In genomic region chrX:86191614-86192419, GRCm38 (mm10) we compare ENCODE assay signal across 9 mouse cellular contexts. TPM values are rescaled to one million over a fixed set of nuclear protein-coding genes. Genes with fewer than 3 reads are reported as not detected.
A peak's percentile ranks its signal among the peaks of the same experiment; 100 is the strongest.
DNase-seq lines count a peak whose midpoint lies in the region; ATAC-seq and TF ChIP-seq lines count a peak whose summit lies in the region.
"Had no signal": no experiment of that assay in that cellular context is flagged by ENCODE, and none has a peak within 500 bp of the region (broad histone marks: within the 10 kb centered on the region; RNA-seq: fewer than 3 reads in every experiment).

TSS of gene Nr0b1 (plus strand) at chrX:86191764.

- no peak within 1 kb of the TSS for H3K9ac ChIP-seq in heart, embryonic 12.5 days
- no peak within 1 kb of the TSS for H3K9ac ChIP-seq in heart, adult 2 months (ENCODE audit: low read depth, low read length)
- H3K9ac ChIP-seq in ES-E14 (ENCODE audit: insufficient read depth, low read depth, low read length, poor library complexity, severe bottlenecking): peak within 1 kb of the TSS; percentile 82
- H3K9ac ChIP-seq in forebrain, embryonic 11.5 days (ENCODE audit: low read length): no peak within 1 kb of the TSS; the same call in 1 of the 2 replicates
- H3K9ac ChIP-seq in liver, postnatal 0 days (replicated peaks): no peak within 1 kb of the TSS

- no peak for TF ChIP-seq POLR2A in heart, adult 2 months (IDR thresholded peaks at IDR 0.05; ENCODE audit: insufficient read depth, low read depth, low read length)

- no peaks in the 10 kb centered on the region for H3K9me3 ChIP-seq in heart, embryonic 12.5 days (replicated peaks)
- no peaks in the 10 kb centered on the region for H3K9me3 ChIP-seq in ES-E14 (ENCODE audit: control insufficient read depth, insufficient read depth, low read depth, low read length)
- no peaks in the 10 kb centered on the region for H3K9me3 ChIP-seq in forebrain, embryonic 11.5 days (ENCODE audit: control insufficient read depth, low read length)
- H3K9me3 ChIP-seq in liver, postnatal 0 days (ENCODE audit: low read length): no peaks in the 10 kb centered on the region

- no peak for TF ChIP-seq EP300 in heart, adult 2 months (IDR thresholded peaks at IDR 0.05; ENCODE audit: insufficient read depth, low read depth, low read length)
- no peak for TF ChIP-seq EP300 in liver, postnatal 0 days (IDR thresholded peaks at IDR 0.05; ENCODE audit: low read depth)

- H3K4me2 ChIP-seq in heart, embryonic 12.5 days: peak within 1 kb of the TSS; percentile 77
- peak within 1 kb of the TSS; percentile 67 for H3K4me2 ChIP-seq in forebrain, embryonic 11.5 days (ENCODE audit: low read depth, low read length, severe bottlenecking)
- H3K4me2 ChIP-seq in liver, postnatal 0 days (ENCODE audit: low read depth, low read length): no peak within 1 kb of the TSS

- TF ChIP-seq CTCF in heart, adult 2 months (IDR thresholded peaks at IDR 0.05): no peak
- TF ChIP-seq CTCF in liver, postnatal 0 days (IDR thresholded peaks at IDR 0.05; ENCODE audit: low read depth): no peak

- ATAC-seq in heart, embryonic 12.5 days (ENCODE audit: insufficient number of reproducible peaks, low FRiP score): no peak
- ATAC-seq in forebrain, embryonic 11.5 days (replicated peaks; ENCODE audit: low FRiP score): peak; percentile 74
- ATAC-seq in liver, postnatal 0 days: no peak
- no peak for ATAC-seq in activated CD4-positive, CD25-positive, alpha-beta regulatory T cell, adult 4 months

- in situ Hi-C loops in ES-E14 (cut with MboI; ENCODE audit: low sequenced_read_pairs in 2 of 2, unreplicated experiment in 2 of 2): no loop called here

- no peaks in the 10 kb centered on the region for H3K79me2 ChIP-seq in heart, adult 2 months (replicated peaks; ENCODE audit: control insufficient read depth, insufficient read depth, low read length)

- peak within 1 kb of the TSS; percentile 40 for H3K4me3 ChIP-seq in heart, embryonic 12.5 days
- H3K4me3 ChIP-seq in heart, adult 2 months: no peak within 1 kb of the TSS
- peak within 1 kb of the TSS; percentile 70 to 83 for H3K4me3 ChIP-seq in ES-E14 (ENCODE audit: insufficient read depth in 1 of 2, low read depth in 1 of 2, low read length in 2 of 2, poor library complexity in 1 of 2, severe bottlenecking in 1 of 2)
- peak within 1 kb of the TSS; percentile 31 for H3K4me3 ChIP-seq in forebrain, embryonic 11.5 days (ENCODE audit: low read depth, low read length)
- H3K4me3 ChIP-seq in liver, postnatal 0 days (ENCODE audit: low read depth, low read length): no peak within 1 kb of the TSS

- 17% methylated on average over 52 of the region's 53 CpGs for WGBS in heart, embryonic 12.5 days
- WGBS in heart, adult 2 months: 16% methylated on average over 53 of the region's 53 CpGs
- 27% methylated on average over 52 of the region's 53 CpGs for WGBS in forebrain, embryonic 11.5 days
- WGBS in liver, postnatal 0 days (ENCODE audit: insufficient replicate concordance): 20% methylated on average over 51 of the region's 53 CpGs

- H3K4me1 ChIP-seq in heart, embryonic 12.5 days (replicated peaks): peaks cover 3% of the 10 kb centered on the region; the same call in 1 of the 2 replicates
- H3K4me1 ChIP-seq in heart, adult 2 months (ENCODE audit: control insufficient read depth, insufficient read depth, low read length): no peaks in the 10 kb centered on the region
- peaks cover 0 to 7% of the 10 kb centered on the region in 2 experiments; a peak in 1 of 4 replicates for H3K4me1 ChIP-seq in ES-E14 (ENCODE audit: control insufficient read depth in 2 of 2, insufficient read depth in 2 of 2, low read length in 2 of 2, poor library complexity in 1 of 2)
- no peaks in the 10 kb centered on the region for H3K4me1 ChIP-seq in forebrain, embryonic 11.5 days (replicated peaks; ENCODE audit: control insufficient read depth, insufficient read depth, low read length)
- H3K4me1 ChIP-seq in liver, postnatal 0 days (ENCODE audit: insufficient read depth): no peaks in the 10 kb centered on the region

- no peak for DNase-seq in heart, adult 2 months
- DNase-seq in ES-E14 (ENCODE audit: low read depth, low spot score) (peak; percentile 36), MN1 (ENCODE audit: low spot score) (no peak)
- DNase-seq in forebrain, embryonic 11.5 days (ENCODE audit: low spot score): peak; percentile 60
- peak; percentile 10 for DNase-seq in liver, postnatal 0 days
- DNase-seq in testis, postnatal 10 days (ENCODE audit: low spot score): peak; percentile 57

- no peak within 1 kb of the TSS for H3K27ac ChIP-seq in heart, embryonic 12.5 days (ENCODE audit: poor library complexity, severe bottlenecking)
- H3K27ac ChIP-seq in heart, adult 2 months: no peak within 1 kb of the TSS
- peak within 1 kb of the TSS; percentile 24; the same call in 1 of the 2 replicates for H3K27ac ChIP-seq in ES-E14 (ENCODE audit: insufficient read depth, low read depth, low read length, poor library complexity, severe bottlenecking)
- no peak within 1 kb of the TSS for H3K27ac ChIP-seq in forebrain, embryonic 11.5 days (ENCODE audit: low read depth, low read length)
- no peak within 1 kb of the TSS for H3K27ac ChIP-seq in liver, postnatal 0 days (ENCODE audit: low read depth)

- intact Hi-C loops in heart, adult 2 months (cut with DNase I): no loop called here

- no peaks in the 10 kb centered on the region for H3K36me3 ChIP-seq in heart, embryonic 12.5 days
- no peaks in the 10 kb centered on the region for H3K36me3 ChIP-seq in heart, adult 2 months (ENCODE audit: control insufficient read depth, insufficient read depth, low read length)
- H3K36me3 ChIP-seq in ES-E14 (ENCODE audit: control insufficient read depth, insufficient read depth, low read length, poor library complexity, severe bottlenecking): no peaks in the 10 kb centered on the region; the same call in 1 of the 2 replicates
- no peaks in the 10 kb centered on the region for H3K36me3 ChIP-seq in forebrain, embryonic 11.5 days (ENCODE audit: control insufficient read depth, insufficient read depth, low read length)
- H3K36me3 ChIP-seq in liver, postnatal 0 days (replicated peaks; ENCODE audit: insufficient read depth, low read length): no peaks in the 10 kb centered on the region

- H3K27me3 ChIP-seq in heart, embryonic 12.5 days (replicated peaks): peaks cover 23% of the 10 kb centered on the region
- no peaks in the 10 kb centered on the region for H3K27me3 ChIP-seq in heart, adult 2 months (ENCODE audit: control insufficient read depth, insufficient read depth, low read length)
- peaks cover 9% of the 10 kb centered on the region for H3K27me3 ChIP-seq in forebrain, embryonic 11.5 days (ENCODE audit: control insufficient read depth, insufficient read depth, low read length)
- peaks cover 10% of the 10 kb centered on the region; the same call in 1 of the 2 replicates for H3K27me3 ChIP-seq in liver, postnatal 0 days (ENCODE audit: insufficient read depth, low read length)
- H3K27me3 ChIP-seq: CH12.LX had no signal

TF ChIP-seq in ES-E14, 5 proteins besides CTCF, POLR2A, EP300 and RAD21:
- no peak for TF ChIP-seq ZC3H11A (IDR thresholded peaks at IDR 0.05; ENCODE audit: borderline replicate concordance, low read depth, low read length)
- no peak for TF ChIP-seq MAFK (IDR thresholded peaks at IDR 0.05; ENCODE audit: insufficient read depth, low read depth, low read length)
- TF ChIP-seq HCFC1 (IDR thresholded peaks at IDR 0.05; ENCODE audit: borderline replicate concordance, insufficient read depth, low read length): no peak
- no peak for TF ChIP-seq ZNF384 (IDR thresholded peaks at IDR 0.05; ENCODE audit: low read depth, low read length)
- no peak for TF ChIP-seq CHD2 (IDR thresholded peaks at IDR 0.05; ENCODE audit: low read depth, low read length)
TF ChIP-seq in ES-E14: peak in this region for 0.

RNA-seq across cellular contexts. Expression of gene Nr0b1, which starts in this region (rescaled TPM):
- not detected in 2 replicates for polyA plus RNA-seq in heart, embryonic 12.5 days (2016; fragmentation: Nextera tagmentation; extraction: Ambion mirVana)
- not detected for total RNA-seq in heart, adult 2 months (2021)
- not detected in 2 replicates for polyA plus RNA-seq in heart, adult 2 months (2012; rRNA removed)
- total RNA-seq in ES-E14 (2012; rRNA removed): 54.8 and 87.7 TPM in 2 replicates
- 1.3 and 1.7 TPM in 2 replicates for polyA plus RNA-seq in forebrain, embryonic 11.5 days (2014; fragmentation: Nextera tagmentation; extraction: Ambion mirVana)
- polyA plus RNA-seq in liver, postnatal 0 days (2015; fragmentation: Nextera tagmentation; extraction: Ambion mirVana): not detected in 2 replicates
- polyA plus RNA-seq in activated CD4-positive, CD25-positive, alpha-beta regulatory T cell, adult 4 months (2017; shearing (Covaris generic)): not detected
- total RNA-seq: CH12.LX had no signal

Comparison
In these comparisons a context has a peak if more than half of its experiments do, and no peak if none do; other contexts are left out.
1. RNA of gene Nr0b1 (total RNA-seq): 54.8 to 87.7 TPM in ES-E14; not detected in heart, adult 2 months; every median in the first group is over 10 times any median in the second.
2. H3K4me3 ChIP-seq: peak in heart, embryonic 12.5 days (single experiment), ES-E14 (2 of 2) and forebrain, embryonic 11.5 days (single experiment); none in heart, adult 2 months (single experiment) and liver, postnatal 0 days (single experiment).
3. Peak in DNase-seq in liver, postnatal 0 days; RNA of the gene not detected or under 1 TPM.
4. DNase-seq: peak in ES-E14 (single experiment), forebrain, embryonic 11.5 days (single experiment) and testis, postnatal 10 days (single experiment); none in heart, adult 2 months (0 of 2) and MN1 (single experiment).